Mouse (Mus musculus) MEL (cell line): Measurements from ENCODE around the gene Dhx15. TPM values are rescaled to one million over a fixed set of nuclear protein-coding genes. Genes with fewer than 3 reads are reported as not detected.

ENCODE experiments used
- DNase-seq: peaks from one replicate; pipeline ENCODE4 v3.0.0; 2011; ENCODE audit warnings: low read depth, low spot score
- H3K27ac ChIP-seq: 2 replicates; pipeline ENCODE4 v1.5.1; 2012; ENCODE audit warnings: low read depth, mild to moderate bottlenecking, control low read depth, low read length, moderate library complexity; ENCODE audit not compliant: control insufficient read depth
- H3K27me3 ChIP-seq, 2 experiments: fragments of 150-350 bp in 1 of 2; sonication (generic) in 1 of 2; 2 replicates each; pipeline ENCODE4 v1.6.1; 2012; ENCODE audit warnings: low read length in 2 of 2, mild to moderate bottlenecking in 2 of 2, improper control_type of control experiment in 1 of 2, moderate library complexity in 1 of 2; ENCODE audit not compliant: insufficient read depth in 2 of 2, control insufficient read depth in 1 of 2
- H3K36me3 ChIP-seq, 2 experiments: 2 replicates each; pipeline ENCODE4 v1.6.1; 2012 to 2014; ENCODE audit warnings: low read length in 2 of 2, improper control_type of control experiment in 1 of 2, inconsistent platforms in 1 of 2, mild to moderate bottlenecking in 1 of 2; ENCODE audit not compliant: insufficient read depth in 2 of 2, control insufficient read depth in 1 of 2
- H3K4me1 ChIP-seq, 2 experiments: fragments of 150-350 bp in 1 of 2; sonication (generic) in 1 of 2; 2 replicates each; pipeline ENCODE4 v1.6.1; 2012; ENCODE audit warnings: low read length in 2 of 2, improper control_type of control experiment in 1 of 2, mild to moderate bottlenecking in 1 of 2; ENCODE audit not compliant: insufficient read depth in 2 of 2, control insufficient read depth in 1 of 2
- H3K4me3 ChIP-seq, 2 experiments: fragments of 150-350 bp in 1 of 2; sonication (generic) in 1 of 2; 2 replicates each; pipeline ENCODE4 v1.5.1; 2012; ENCODE audit warnings: low read depth in 2 of 2, low read length in 2 of 2, mild to moderate bottlenecking in 2 of 2, moderate library complexity in 2 of 2, control low read depth in 1 of 2, improper control_type of control experiment in 1 of 2; ENCODE audit not compliant: control insufficient read depth in 1 of 2, insufficient read depth in 1 of 2
- H3K79me2 ChIP-seq: 2 replicates; pipeline ENCODE4 v1.6.1; 2012; ENCODE audit warnings: mild to moderate bottlenecking, low read length, moderate library complexity; ENCODE audit not compliant: control insufficient read depth, poor library complexity, insufficient read depth
- H3K9ac ChIP-seq: 2 replicates; pipeline ENCODE4 v1.6.1; 2012; ENCODE audit warnings: low read depth, mild to moderate bottlenecking, control low read depth, low read length, moderate library complexity; ENCODE audit not compliant: control insufficient read depth, poor library complexity, severe bottlenecking
- H3K9me3 ChIP-seq: fragments of 150-350 bp; sonication (generic); replicated peaks from 2 replicates; pipeline ENCODE4 v1.6.1; 2012; ENCODE audit warnings: mild to moderate bottlenecking, low read length, improper control_type of control experiment, moderate library complexity; ENCODE audit not compliant: insufficient read depth
- BHLHE40 ChIP-seq: IDR thresholded peaks from 2 replicates; pipeline ENCODE4 v1.6.1; 2012; ENCODE audit warnings: low read depth, mild to moderate bottlenecking, inconsistent platforms, low read length, improper control_type of control experiment, borderline replicate concordance
- CHD1 ChIP-seq: IDR thresholded peaks from 2 replicates; pipeline ENCODE4 v1.6.1; 2012; ENCODE audit warnings: low read depth, mild to moderate bottlenecking, inconsistent platforms, low read length, improper control_type of control experiment
- CHD2 ChIP-seq: IDR thresholded peaks from 2 replicates; pipeline ENCODE4 v1.6.1; 2011; ENCODE audit warnings: low read length, improper control_type of control experiment
- E2F4 ChIP-seq: IDR thresholded peaks from 2 replicates; pipeline ENCODE4 v1.6.1; 2011; ENCODE audit warnings: low read depth, low read length, improper control_type of control experiment, borderline replicate concordance
- EP300 ChIP-seq, 2 experiments: IDR thresholded peaks; 2 replicates each; pipeline ENCODE4 v1.6.1; 2011; ENCODE audit warnings: improper control_type of control experiment in 2 of 2, low read length in 2 of 2, low read depth in 1 of 2, mild to moderate bottlenecking in 1 of 2
- ETS1 ChIP-seq: IDR thresholded peaks from 2 replicates; pipeline ENCODE4 v1.6.1; 2012; ENCODE audit warnings: low read depth, mild to moderate bottlenecking, inconsistent platforms, low read length, improper control_type of control experiment, moderate library complexity
- GABPA ChIP-seq: IDR thresholded peaks from 2 replicates; pipeline ENCODE4 v1.6.1; 2012; ENCODE audit warnings: low read depth, mild to moderate bottlenecking, inconsistent platforms, low read length, improper control_type of control experiment, moderate library complexity
- GATA1 ChIP-seq: IDR thresholded peaks from 2 replicates; pipeline ENCODE4 v1.6.1; 2011; ENCODE audit warnings: low read depth, low read length, improper control_type of control experiment
- HCFC1 ChIP-seq: IDR thresholded peaks from 2 replicates; pipeline ENCODE4 v1.6.1; 2012; ENCODE audit warnings: low read depth, mild to moderate bottlenecking, inconsistent platforms, low read length, improper control_type of control experiment, moderate library complexity
- JUND ChIP-seq: IDR thresholded peaks from 2 replicates; pipeline ENCODE4 v1.6.1; 2011; ENCODE audit warnings: low read depth, mild to moderate bottlenecking, improper control_type of control experiment, low read length
- KAT2A ChIP-seq: conservative IDR thresholded peaks from 2 replicates; pipeline ENCODE4 v1.6.1; 2012; ENCODE audit warnings: low read depth, low read length, improper control_type of control experiment, inconsistent platforms
- MAFK ChIP-seq: IDR thresholded peaks from 2 replicates; pipeline ENCODE4 v1.6.1; 2011; ENCODE audit warnings: low read depth, mild to moderate bottlenecking, low read length, improper control_type of control experiment, borderline replicate concordance
- MAX ChIP-seq: IDR thresholded peaks from 2 replicates; pipeline ENCODE4 v1.6.1; 2011; ENCODE audit warnings: low read length, improper control_type of control experiment
- MAZ ChIP-seq: IDR thresholded peaks from 2 replicates; pipeline ENCODE4 v1.6.1; 2012; ENCODE audit warnings: low read depth, mild to moderate bottlenecking, inconsistent platforms, low read length, improper control_type of control experiment
- MEF2A ChIP-seq: IDR thresholded peaks from 2 replicates; pipeline ENCODE4 v1.6.1; 2014; ENCODE audit warnings: low read depth, mild to moderate bottlenecking, inconsistent platforms, low read length, improper control_type of control experiment; ENCODE audit not compliant: poor library complexity, insufficient replicate concordance, severe bottlenecking; ENCODE audit errors: extremely low read depth
- MXI1 ChIP-seq: IDR thresholded peaks from 2 replicates; pipeline ENCODE4 v1.6.1; 2011; ENCODE audit warnings: mild to moderate bottlenecking, low read depth, low read length, improper control_type of control experiment
- MYB ChIP-seq: IDR thresholded peaks from 2 replicates; pipeline ENCODE4 v1.6.1; 2011; ENCODE audit warnings: mild to moderate bottlenecking, low read depth, low read length, improper control_type of control experiment
- MYC ChIP-seq: IDR thresholded peaks from 2 replicates; pipeline ENCODE4 v1.6.1; 2011; ENCODE audit warnings: low read depth, mild to moderate bottlenecking, low read length, improper control_type of control experiment, moderate library complexity
- NELFE ChIP-seq: IDR thresholded peaks from 2 replicates; pipeline ENCODE4 v1.6.1; 2011; ENCODE audit warnings: low read depth, low read length, improper control_type of control experiment
- NRF1 ChIP-seq: IDR thresholded peaks from 2 replicates; pipeline ENCODE4 v1.6.1; 2014; ENCODE audit warnings: low read depth, mild to moderate bottlenecking, inconsistent platforms, low read length, improper control_type of control experiment, moderate library complexity; ENCODE audit not compliant: poor library complexity, insufficient read depth, severe bottlenecking
- POLR2A ChIP-seq, 2 experiments: IDR thresholded peaks; 2 replicates each; pipeline ENCODE4 v1.6.1; 2011 to 2012; ENCODE audit warnings: low read length in 2 of 2, mild to moderate bottlenecking in 2 of 2, control low read depth in 1 of 2, improper control_type of control experiment in 1 of 2, low read depth in 1 of 2, moderate library complexity in 1 of 2; ENCODE audit not compliant: control insufficient read depth in 1 of 2, insufficient read depth in 1 of 2, poor library complexity in 1 of 2
- POLR2AphosphoS2 ChIP-seq: IDR thresholded peaks from 2 replicates; pipeline ENCODE4 v1.6.1; 2011; ENCODE audit warnings: low read length, improper control_type of control experiment
- SIN3A ChIP-seq: IDR thresholded peaks from 2 replicates; pipeline ENCODE4 v1.6.1; 2012; ENCODE audit warnings: low read length, improper control_type of control experiment, inconsistent platforms
- SMC3 ChIP-seq: IDR thresholded peaks from 2 replicates; pipeline ENCODE4 v1.6.1; 2011; ENCODE audit warnings: low read depth, low read length, improper control_type of control experiment
- TAL1 ChIP-seq: IDR thresholded peaks from 2 replicates; pipeline ENCODE4 v1.6.1; 2012; ENCODE audit warnings: mild to moderate bottlenecking, inconsistent platforms, low read length, moderate library complexity, mixed read lengths
- TBP ChIP-seq: IDR thresholded peaks from 2 replicates; pipeline ENCODE4 v1.8.0; 2011; ENCODE audit warnings: low read depth, low read length, improper control_type of control experiment
- TCF12 ChIP-seq: IDR thresholded peaks from 2 replicates; pipeline ENCODE4 v1.6.1; 2014; ENCODE audit warnings: low read depth, mild to moderate bottlenecking, inconsistent platforms, low read length, improper control_type of control experiment, moderate library complexity
- UBTF ChIP-seq: IDR thresholded peaks from 2 replicates; pipeline ENCODE4 v1.6.1; 2012; ENCODE audit warnings: low read depth, mild to moderate bottlenecking, inconsistent platforms, low read length, improper control_type of control experiment, moderate library complexity, borderline replicate concordance; ENCODE audit not compliant: insufficient read depth
- USF1 ChIP-seq: IDR thresholded peaks from 2 replicates; pipeline ENCODE4 v1.6.1; 2014; ENCODE audit warnings: low read depth, mild to moderate bottlenecking, inconsistent platforms, low read length, improper control_type of control experiment, moderate library complexity
- ZC3H11A ChIP-seq: IDR thresholded peaks from 2 replicates; pipeline ENCODE4 v1.6.1; 2012; ENCODE audit warnings: low read depth, mild to moderate bottlenecking, inconsistent platforms, low read length, improper control_type of control experiment
- ZMIZ1 ChIP-seq: IDR thresholded peaks from 2 replicates; pipeline ENCODE4 v1.6.1; 2012; ENCODE audit warnings: low read depth, mild to moderate bottlenecking, inconsistent platforms, low read length, improper control_type of control experiment, moderate library complexity
- polyA plus RNA-seq, 2 experiments: library from polyadenylated mRNA; stranded (reverse) in 1 of 2; unstranded in 1 of 2; fragments of >175 nt in 1 of 2; fragments of >200 nt in 1 of 2; gene quantifications; 2 replicates each; pipeline versions ENCODE4 v1.2.1 to v1.2.4; 2012; ENCODE audit warnings: low replicate concordance in 2 of 2, low read depth in 1 of 2; ENCODE audit not compliant: insufficient read length in 2 of 2, insufficient read depth in 1 of 2, missing spikeins in 1 of 2
- total RNA-seq: library from RNA; depleted of rRNA; stranded (reverse); fragments of 300-350 nt; gene quantifications from 2 replicates; pipeline ENCODE4 v1.2.3, GENCODE M21; 2012; rRNA removed

Gene Dhx15
- total RNA-seq (153 and 157 TPM in 2 replicates), polyA plus RNA-seq (100 to 1,000 TPM; 309 to 348 TPM)

DNA sequence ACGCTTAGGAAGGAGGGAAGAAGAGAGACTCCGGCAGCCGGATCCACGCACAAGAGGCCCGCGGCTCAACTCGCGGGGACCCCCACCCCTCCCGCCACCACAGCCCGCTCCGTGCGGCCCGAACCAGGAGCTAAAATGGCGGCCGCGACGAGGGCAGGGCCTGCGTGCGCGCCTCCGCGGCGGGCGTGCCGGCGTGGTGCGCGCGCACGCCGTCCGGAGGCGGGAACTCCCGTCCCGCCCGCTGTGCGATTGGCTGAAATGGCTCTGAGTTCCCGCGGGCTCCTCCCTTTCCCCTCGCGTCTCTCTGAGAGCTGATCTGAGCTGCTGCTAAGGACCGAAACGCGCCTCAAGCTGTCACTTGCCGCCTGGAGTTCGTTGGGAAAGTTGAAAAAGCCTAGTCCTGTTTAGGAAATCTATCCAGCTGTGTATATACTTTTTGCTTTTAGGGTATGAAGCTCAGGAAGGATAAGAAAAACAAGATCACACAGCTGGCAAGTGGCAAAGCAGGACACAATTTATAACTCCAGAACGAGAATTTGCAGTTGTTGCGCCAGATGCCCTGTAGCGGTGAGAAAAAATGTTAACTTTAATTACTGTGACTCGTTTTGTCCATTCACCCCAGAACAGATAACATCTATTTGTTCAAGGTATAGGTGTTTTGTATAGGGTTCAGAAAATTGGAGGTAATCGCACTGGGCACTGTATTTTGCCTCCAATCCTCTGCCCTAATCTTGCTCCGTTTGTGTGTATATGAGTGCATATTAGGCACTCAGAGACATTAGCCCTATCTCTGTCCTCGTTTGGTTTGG is at the start of gene Dhx15:
Gene Dhx15, minus strand, starts transcription at position 144 of the 809 bp plus-strand sequence.
- no peaks in the 10 kb centered on the region for H3K27me3 ChIP-seq
- H3K9ac ChIP-seq = peak within 1 kb of the TSS; percentile 99
- TF ChIP-seq MXI1 = peak; percentile 99
- no peak for TF ChIP-seq EP300 (IDR thresholded peaks at IDR 0.05; ENCODE audit: low read depth in 1 of 2, low read length in 2 of 2)
- 0 out of 2 replicates have a peak, but pooled peaks have one; percentile 9 for TF ChIP-seq MYB
- peak; percentile 76 for TF ChIP-seq POLR2AphosphoS2
- TF ChIP-seq KAT2A = no peak; the same call in 1 of the 2 replicates
- TF ChIP-seq NELFE = peak; percentile 89
- no peak for TF ChIP-seq GABPA
- TF ChIP-seq USF1 = no peak
- TF ChIP-seq JUND = no peak
- no peak for TF ChIP-seq SMC3
- TF ChIP-seq UBTF = no peak; the same call in 1 of the 2 replicates
- no peak for TF ChIP-seq TAL1
- TF ChIP-seq ZMIZ1 = peak; percentile 80; the same call in 1 of the 2 replicates
- TF ChIP-seq MEF2A = no peak
- no peak for TF ChIP-seq CHD2
- peak; percentile 48; the same call in 1 of the 2 replicates for TF ChIP-seq NRF1
- peak; percentile 55 to 82; a peak in 2 of 4 replicates for TF ChIP-seq POLR2A (IDR thresholded peaks at IDR 0.05; ENCODE audit: control insufficient read depth in 1 of 2, insufficient read depth in 1 of 2, low read depth in 1 of 2, low read length in 2 of 2, poor library complexity in 1 of 2)
- peak; percentile 93 for TF ChIP-seq E2F4
- no peak for TF ChIP-seq ZC3H11A
- peak; percentile 73 for TF ChIP-seq HCFC1
- TF ChIP-seq GATA1 = peak; percentile 20; the same call in 1 of the 2 replicates
- 0 out of 2 replicates have a peak, but pooled peaks have one; percentile 8 for TF ChIP-seq ETS1
- peak; percentile 98 for TF ChIP-seq SIN3A
- TF ChIP-seq TCF12 = 0 out of 2 replicates have a peak, but pooled peaks have one; percentile 26
- no peak for TF ChIP-seq BHLHE40
- TF ChIP-seq MYC = no peak
- peak; percentile 54 for TF ChIP-seq MAX
- peak; percentile 68 for TF ChIP-seq TBP
- TF ChIP-seq CHD1 = no peak
- TF ChIP-seq MAZ = no peak
- TF ChIP-seq MAFK = no peak
- H3K9me3 ChIP-seq = no peaks in the 10 kb centered on the region
- peaks cover 50% of the 10 kb centered on the region for H3K79me2 ChIP-seq
- H3K4me1 ChIP-seq = peaks cover 9 to 18% of the 10 kb centered on the region in 2 experiments
- peak within 1 kb of the TSS; percentile 88 for H3K27ac ChIP-seq
- H3K36me3 ChIP-seq = peaks cover 0 to 33% of the 10 kb centered on the region in 2 experiments; a peak in 3 of 4 replicates
- peak; percentile 95 for DNase-seq
- H3K4me3 ChIP-seq = peak within 1 kb of the TSS; percentile 79 to 97
